Mouse (Mus musculus): ENCODE measurements around the gene Mien1. TPM values are rescaled to one million over a fixed set of nuclear protein-coding genes. Genes with fewer than 3 reads are reported as not detected.

Gene Mien1
- polyA plus RNA-seq, 1 experiment from 2014 or later = 290 TPM

GRCm38 (mm10) chr11:98476434-98476807, 37.6 kb upstream of the Mien1 start:
- WGBS = 88% methylated on average over 4 of the region's 4 CpGs
- DNase-seq (ENCODE audit: low spot score) = no peak
- Histone ChIP-seq H3K27ac (ENCODE audit: low read depth, low read length) (no peak overlapping the region), H3K4me2 (ENCODE audit: low read length) (no peak overlapping the region), H3K27me3 (replicated peaks; ENCODE audit: control insufficient read depth, insufficient read depth, low read length) (no peaks in the 10 kb centered on the region), H3K9ac (ENCODE audit: low read length) (no peak overlapping the region), H3K9me3 (replicated peaks; ENCODE audit: control insufficient read depth, low read length) (no peaks in the 10 kb centered on the region), H3K4me3 (ENCODE audit: low read depth, low read length) (no peak overlapping the region), H3K4me1 (ENCODE audit: control insufficient read depth, insufficient read depth, low read length) (no peaks in the 10 kb centered on the region), H3K36me3 (ENCODE audit: control insufficient read depth, insufficient read depth, low read length) (no peaks in the 10 kb centered on the region)
- no peak for ATAC-seq

- no peak overlapping the region for H3K4me2 ChIP-seq (ENCODE audit: low read length)
- no peak overlapping the region for H3K9ac ChIP-seq (ENCODE audit: low read length)
- H3K36me3 ChIP-seq (ENCODE audit: control insufficient read depth, insufficient read depth, low read length) = no peaks in the 10 kb centered on the region
- ATAC-seq (no peak), DNase-seq (ENCODE audit: low spot score) (no peak)
- no peaks in the 10 kb centered on the region for H3K4me1 ChIP-seq (ENCODE audit: control insufficient read depth, insufficient read depth, low read length)
- no peak overlapping the region for H3K4me3 ChIP-seq (ENCODE audit: low read depth, low read length)
- no peaks in the 10 kb centered on the region for H3K27me3 ChIP-seq (replicated peaks; ENCODE audit: control insufficient read depth, insufficient read depth, low read length)
- no peak overlapping the region for H3K27ac ChIP-seq (ENCODE audit: low read depth, low read length)
- no peaks in the 10 kb centered on the region for H3K9me3 ChIP-seq (replicated peaks; ENCODE audit: control insufficient read depth, low read length)
- 89% methylated on average over 9 of the region's 9 CpGs for WGBS
These were observed 37.0 kb upstream of the Mien1 start for GRCm38 (mm10) chr11:98475630-98476433.

- Histone ChIP-seq H3K9ac (ENCODE audit: low read length) (no peak overlapping the region), H3K9me3 (replicated peaks; ENCODE audit: control insufficient read depth, low read length) (no peaks in the 10 kb centered on the region), H3K4me2 (ENCODE audit: low read length) (no peak overlapping the region), H3K27ac (ENCODE audit: low read depth, low read length) (no peak overlapping the region), H3K4me1 (ENCODE audit: control insufficient read depth, insufficient read depth, low read length) (no peaks in the 10 kb centered on the region), H3K27me3 (replicated peaks; ENCODE audit: control insufficient read depth, insufficient read depth, low read length) (no peaks in the 10 kb centered on the region), H3K36me3 (ENCODE audit: control insufficient read depth, insufficient read depth, low read length) (no peaks in the 10 kb centered on the region), H3K4me3 (ENCODE audit: low read depth, low read length) (no peak overlapping the region)
- no peak for ATAC-seq
- WGBS = 86% methylated on average over 11 of the region's 11 CpGs
- no peak for DNase-seq (ENCODE audit: low spot score)
These were observed 36.2 kb upstream of the Mien1 start for GRCm38 (mm10) chr11:98474967-98475366.

GRCm38 (mm10) chr11:98473916-98474479, 35.2 kb upstream of the Mien1 start:
- Histone ChIP-seq H3K4me1 (ENCODE audit: control insufficient read depth, insufficient read depth, low read length) (no peaks in the 10 kb centered on the region), H3K36me3 (ENCODE audit: control insufficient read depth, insufficient read depth, low read length) (no peaks in the 10 kb centered on the region), H3K9me3 (replicated peaks; ENCODE audit: control insufficient read depth, low read length) (no peaks in the 10 kb centered on the region), H3K27ac (ENCODE audit: low read depth, low read length) (no peak overlapping the region), H3K4me2 (ENCODE audit: low read length) (no peak overlapping the region), H3K27me3 (replicated peaks; ENCODE audit: control insufficient read depth, insufficient read depth, low read length) (no peaks in the 10 kb centered on the region), H3K4me3 (ENCODE audit: low read depth, low read length) (no peak overlapping the region), H3K9ac (ENCODE audit: low read length) (no peak overlapping the region)
- ATAC-seq (no peak), DNase-seq (ENCODE audit: low spot score) (no peak)
- WGBS = 62% methylated on average over 8 of the region's 8 CpGs

GRCm38 (mm10) chr11:98472696-98473095, 33.9 kb upstream of the Mien1 start:
- H3K4me1 ChIP-seq (ENCODE audit: control insufficient read depth, insufficient read depth, low read length) = no peaks in the 10 kb centered on the region
- peak; percentile 10 for DNase-seq (ENCODE audit: low spot score)
- H3K27me3 ChIP-seq (replicated peaks; ENCODE audit: control insufficient read depth, insufficient read depth, low read length) = no peaks in the 10 kb centered on the region
- WGBS = 45% methylated on average over 4 of the region's 4 CpGs
- H3K4me2 ChIP-seq (ENCODE audit: low read length) = no peak overlapping the region
- no peak overlapping the region for H3K27ac ChIP-seq (ENCODE audit: low read depth, low read length)
- H3K9me3 ChIP-seq (replicated peaks; ENCODE audit: control insufficient read depth, low read length) = no peaks in the 10 kb centered on the region
- H3K36me3 ChIP-seq (ENCODE audit: control insufficient read depth, insufficient read depth, low read length) = no peaks in the 10 kb centered on the region
- H3K9ac ChIP-seq (ENCODE audit: low read length) = no peak overlapping the region
- no peak overlapping the region for H3K4me3 ChIP-seq (ENCODE audit: low read depth, low read length)
- no peak for ATAC-seq

- ATAC-seq = no peak
- Histone ChIP-seq H3K9ac (ENCODE audit: low read length) (no peak overlapping the region), H3K9me3 (replicated peaks; ENCODE audit: control insufficient read depth, low read length) (no peaks in the 10 kb centered on the region), H3K27me3 (replicated peaks; ENCODE audit: control insufficient read depth, insufficient read depth, low read length) (no peaks in the 10 kb centered on the region), H3K27ac (ENCODE audit: low read depth, low read length) (no peak overlapping the region), H3K36me3 (ENCODE audit: control insufficient read depth, insufficient read depth, low read length) (no peaks in the 10 kb centered on the region), H3K4me3 (ENCODE audit: low read depth, low read length) (no peak overlapping the region), H3K4me2 (ENCODE audit: low read length) (no peak overlapping the region), H3K4me1 (ENCODE audit: control insufficient read depth, insufficient read depth, low read length) (no peaks in the 10 kb centered on the region)
- no peak for DNase-seq (ENCODE audit: low spot score)
- 79% methylated on average over 6 of the region's 6 CpGs for WGBS
These were observed 32.0 kb upstream of the Mien1 start for GRCm38 (mm10) chr11:98470795-98471194.

- Histone ChIP-seq H3K9me3 (replicated peaks; ENCODE audit: control insufficient read depth, low read length) (no peaks in the 10 kb centered on the region), H3K27me3 (replicated peaks; ENCODE audit: control insufficient read depth, insufficient read depth, low read length) (no peaks in the 10 kb centered on the region), H3K36me3 (ENCODE audit: control insufficient read depth, insufficient read depth, low read length) (no peaks in the 10 kb centered on the region), H3K4me3 (ENCODE audit: low read depth, low read length) (no peak overlapping the region), H3K9ac (ENCODE audit: low read length) (no peak overlapping the region), H3K27ac (ENCODE audit: low read depth, low read length) (no peak overlapping the region), H3K4me2 (ENCODE audit: low read length) (no peak overlapping the region), H3K4me1 (ENCODE audit: control insufficient read depth, insufficient read depth, low read length) (no peaks in the 10 kb centered on the region)
- ATAC-seq = no peak
- 85% methylated on average over 22 of the region's 22 CpGs for WGBS
- DNase-seq (ENCODE audit: low spot score) = no peak
These were observed 31.2 kb upstream of the Mien1 start for GRCm38 (mm10) chr11:98469761-98470714.

GRCm38 (mm10) chr11:98464516-98464915, 25.7 kb upstream of the Mien1 start:
- Histone ChIP-seq H3K4me3 (ENCODE audit: low read depth, low read length) (no peak overlapping the region), H3K36me3 (ENCODE audit: control insufficient read depth, insufficient read depth, low read length) (no peaks in the 10 kb centered on the region), H3K27ac (ENCODE audit: low read depth, low read length) (no peak overlapping the region), H3K4me2 (ENCODE audit: low read length) (no peak overlapping the region), H3K4me1 (ENCODE audit: control insufficient read depth, insufficient read depth, low read length) (no peaks in the 10 kb centered on the region), H3K27me3 (replicated peaks; ENCODE audit: control insufficient read depth, insufficient read depth, low read length) (peaks cover 5% of the 10 kb centered on the region), H3K9ac (ENCODE audit: low read length) (no peak overlapping the region), H3K9me3 (replicated peaks; ENCODE audit: control insufficient read depth, low read length) (no peaks in the 10 kb centered on the region)
- WGBS = 82% methylated on average over 6 of the region's 6 CpGs
- ATAC-seq = no peak
- DNase-seq (ENCODE audit: low spot score) = no peak

All from forebrain, embryonic 14.5 days (tissue).